Mouse (Mus musculus): ENCODE data around the gene Sept14. TPM values are rescaled to one million over a fixed set of nuclear protein-coding genes. Genes with fewer than 3 reads are reported as not detected.
"Not testable (repeated sequence)": the region's sequence is repeated elsewhere in the genome, so short reads cannot be mapped to it uniquely, and the experiment has no call there.

Gene Sept14
- polyA plus RNA-seq, 1 experiment from 2014 or later = not detected

DNA sequence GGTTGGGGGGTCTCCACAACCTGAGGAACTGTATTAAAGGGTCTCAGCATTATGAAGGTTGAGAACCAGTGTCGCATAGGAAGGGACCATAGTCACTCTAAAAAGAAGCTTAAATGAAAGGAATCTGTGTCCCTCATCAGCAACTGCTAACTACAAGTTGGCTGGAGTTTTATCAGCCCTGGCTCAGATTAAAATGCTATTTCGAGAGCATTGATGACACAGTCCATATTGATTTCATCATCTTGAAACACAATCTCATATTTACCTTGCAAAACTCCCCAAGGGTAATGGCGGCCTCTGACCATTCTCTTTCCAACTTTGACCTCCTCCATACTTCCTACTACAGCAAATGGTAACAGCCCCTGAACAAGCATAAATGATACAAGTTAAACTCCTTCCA, 17.8 kb downstream of the Sept14 start:
- DNase-seq (ENCODE audit: low spot score) = no peak
- Histone ChIP-seq H3K27ac (ENCODE audit: low read length) (no peak overlapping the region), H3K9ac (replicated peaks; ENCODE audit: low read depth) (no peak overlapping the region), H3K36me3 (ENCODE audit: insufficient read depth, low read length) (no peaks in the 10 kb centered on the region), H3K4me3 (ENCODE audit: low read depth, low read length) (no peak overlapping the region), H3K4me2 (replicated peaks; ENCODE audit: low read depth, low read length) (no peak overlapping the region), H3K27me3 (replicated peaks; ENCODE audit: insufficient read depth, low read length) (no peaks in the 10 kb centered on the region), H3K4me1 (ENCODE audit: insufficient read depth, low read depth, low read length) (no peaks in the 10 kb centered on the region), H3K9me3 (ENCODE audit: low read length) (no peaks in the 10 kb centered on the region)
- TF ChIP-seq CTCF (IDR thresholded peaks at IDR 0.05) (no peak), EP300 (IDR thresholded peaks at IDR 0.05) (no peak)
- no peak for ATAC-seq
- WGBS = 77% methylated on average over 3 of the region's 3 CpGs

DNA sequence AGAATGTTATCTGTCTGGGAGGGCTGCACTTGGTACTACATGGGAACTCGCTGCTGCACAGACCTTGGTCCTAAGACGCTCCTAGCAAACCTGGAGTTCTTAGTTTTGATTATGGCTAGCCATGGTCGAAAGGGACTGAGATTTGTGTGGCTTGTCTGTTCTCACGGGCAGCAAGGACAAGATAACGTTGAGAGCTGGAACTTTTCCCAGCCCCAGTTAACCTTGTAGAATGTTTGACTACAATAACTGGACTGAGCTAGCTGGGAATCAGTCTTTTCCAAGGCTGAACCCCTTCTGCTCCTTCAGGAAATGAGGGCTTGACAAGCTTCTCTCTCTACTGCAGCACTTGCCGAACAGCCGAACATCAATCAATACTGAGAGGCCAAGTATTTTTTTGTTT, 20.7 kb downstream of the Sept14 start:
- no peak overlapping the region for H3K4me2 ChIP-seq (replicated peaks; ENCODE audit: low read depth, low read length)
- 73% methylated on average over 7 of the region's 7 CpGs for WGBS
- no peak for ATAC-seq
- no peaks in the 10 kb centered on the region for H3K36me3 ChIP-seq (ENCODE audit: insufficient read depth, low read length)
- H3K4me3 ChIP-seq (ENCODE audit: low read depth, low read length) = no peak overlapping the region
- H3K4me1 ChIP-seq (ENCODE audit: insufficient read depth, low read depth, low read length) = no peaks in the 10 kb centered on the region
- no peaks in the 10 kb centered on the region for H3K27me3 ChIP-seq (replicated peaks; ENCODE audit: insufficient read depth, low read length)
- no peak overlapping the region for H3K9ac ChIP-seq (replicated peaks; ENCODE audit: low read depth)
- no peak overlapping the region for H3K27ac ChIP-seq (ENCODE audit: low read length)
- TF ChIP-seq EP300 (IDR thresholded peaks at IDR 0.05) (no peak), CTCF (IDR thresholded peaks at IDR 0.05) (no peak)
- DNase-seq (ENCODE audit: low spot score) = no peak
- H3K9me3 ChIP-seq (ENCODE audit: low read length) = no peaks in the 10 kb centered on the region

DNA sequence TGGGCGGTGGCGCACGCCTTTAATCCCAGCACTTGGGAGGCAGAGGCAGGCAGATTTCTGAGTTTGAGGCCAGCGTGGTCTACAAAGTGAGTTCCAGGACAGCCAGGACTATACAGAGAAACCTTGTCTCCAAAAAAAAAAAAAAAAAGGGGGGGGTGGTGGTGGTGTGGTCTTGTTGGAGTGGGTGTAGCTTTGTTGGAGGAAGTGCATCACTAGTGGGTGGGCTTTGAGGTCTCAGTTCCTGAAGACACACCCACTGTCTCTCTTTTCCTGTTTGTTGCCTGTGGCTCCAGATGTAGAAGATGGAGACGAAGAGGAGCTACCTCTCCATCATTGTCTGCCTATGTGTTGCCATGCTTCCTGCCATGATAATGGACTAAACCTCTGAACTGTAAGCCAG, 23.2 kb downstream of the Sept14 start:
- ATAC-seq; H3K36me3 ChIP-seq (ENCODE audit: insufficient read depth, low read length); H3K9ac ChIP-seq (replicated peaks; ENCODE audit: low read depth); H3K27me3 ChIP-seq (replicated peaks; ENCODE audit: insufficient read depth, low read length); H3K4me1 ChIP-seq (ENCODE audit: insufficient read depth, low read depth, low read length); H3K4me3 ChIP-seq (ENCODE audit: low read depth, low read length); DNase-seq (ENCODE audit: low spot score); H3K27ac ChIP-seq (ENCODE audit: low read length); H3K9me3 ChIP-seq (ENCODE audit: low read length); H3K4me2 ChIP-seq (replicated peaks; ENCODE audit: low read depth, low read length): not testable (repeated sequence)
- WGBS = 89% methylated on average over 5 of the region's 5 CpGs

DNA sequence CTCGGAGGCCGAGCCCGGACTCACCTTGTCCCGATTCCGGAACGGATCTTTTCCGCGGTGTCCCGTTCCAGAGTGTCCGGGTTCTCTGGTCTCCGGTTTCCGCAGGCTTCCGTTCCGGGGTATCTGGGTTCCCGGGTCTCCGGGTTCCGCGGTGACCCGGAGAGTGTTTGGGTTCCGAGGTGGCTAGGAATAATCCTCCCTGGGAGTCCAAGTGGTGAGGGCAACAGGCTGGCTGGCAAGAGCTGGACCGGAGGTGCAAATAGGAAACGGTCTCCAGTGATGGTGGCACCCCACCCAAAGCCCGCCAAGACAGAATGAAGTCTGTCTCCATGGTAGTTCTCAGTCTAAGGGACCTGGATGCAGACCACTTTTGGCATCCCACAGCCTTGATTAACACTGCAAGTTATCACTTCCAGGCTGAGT, 38.3 kb downstream of the Sept14 start, which contains the start of gene Zfp11:
Gene Zfp11 (minus strand): TSS at position 64 of the 423 bp plus-strand sequence.
- no peak for TF ChIP-seq EP300 (IDR thresholded peaks at IDR 0.05)
- no peak for TF ChIP-seq CTCF (IDR thresholded peaks at IDR 0.05)
- peak within 1 kb of the TSS; percentile 73 for H3K4me2 ChIP-seq (replicated peaks; ENCODE audit: low read depth, low read length)
- H3K36me3 ChIP-seq (ENCODE audit: insufficient read depth, low read length) = no peaks in the 10 kb centered on the region
- peak within 1 kb of the TSS; percentile 51; the same call in 1 of the 2 replicates for H3K27ac ChIP-seq (ENCODE audit: low read length)
- peak; percentile 71 for DNase-seq (ENCODE audit: low spot score)
- no peaks in the 10 kb centered on the region for H3K4me1 ChIP-seq (ENCODE audit: insufficient read depth, low read depth, low read length)
- no peaks in the 10 kb centered on the region for H3K27me3 ChIP-seq (replicated peaks; ENCODE audit: insufficient read depth, low read length)
- peak within 1 kb of the TSS; percentile 77 for H3K4me3 ChIP-seq (ENCODE audit: low read depth, low read length)
- H3K9me3 ChIP-seq (ENCODE audit: low read length) = no peaks in the 10 kb centered on the region
- peak; percentile 85 for ATAC-seq
- WGBS = under 1% methylated on average over 20 of the region's 23 CpGs
- H3K9ac ChIP-seq (replicated peaks; ENCODE audit: low read depth) = peak within 1 kb of the TSS; percentile 73

DNA sequence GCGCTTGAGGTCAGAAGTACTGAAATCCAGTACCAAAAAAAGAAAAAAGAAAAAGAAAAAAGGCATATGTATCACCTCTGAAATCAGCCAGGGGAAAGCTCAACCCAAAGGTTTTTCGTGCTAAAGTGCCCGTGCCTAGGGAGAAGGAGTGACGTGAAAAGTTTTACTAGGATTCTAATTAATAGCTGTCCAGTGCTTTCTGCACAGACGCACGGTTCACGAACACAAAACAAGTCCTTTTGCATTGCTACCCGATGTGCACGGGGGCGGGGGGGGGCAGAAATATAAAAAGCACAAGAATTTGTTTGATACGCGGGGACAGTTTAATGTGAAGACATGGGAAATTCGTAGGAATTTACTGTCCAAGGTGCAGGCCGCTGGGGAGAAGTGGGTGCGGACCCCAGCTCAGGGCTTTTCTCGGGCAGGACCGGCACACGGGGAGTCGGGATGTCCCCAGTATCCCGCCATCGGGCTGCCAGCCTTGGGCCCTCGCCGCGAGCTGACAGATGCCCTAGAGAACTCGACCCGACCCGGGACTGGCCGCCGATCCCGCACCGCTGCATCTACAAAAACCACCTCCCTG, 38.8 kb downstream of the Sept14 start:
- peak; percentile 48 for ATAC-seq
- TF ChIP-seq CTCF (IDR thresholded peaks at IDR 0.05) = no peak
- TF ChIP-seq EP300 (IDR thresholded peaks at IDR 0.05) = no peak
- peak overlapping the region; percentile 73 for H3K9ac ChIP-seq (replicated peaks; ENCODE audit: low read depth)
- no peaks in the 10 kb centered on the region for H3K9me3 ChIP-seq (ENCODE audit: low read length)
- H3K27me3 ChIP-seq (replicated peaks; ENCODE audit: insufficient read depth, low read length) = no peaks in the 10 kb centered on the region
- 2% methylated on average over 31 of the region's 31 CpGs for WGBS
- DNase-seq (ENCODE audit: low spot score) = peak; percentile 12
- peak overlapping the region; percentile 73 for H3K4me2 ChIP-seq (replicated peaks; ENCODE audit: low read depth, low read length)
- H3K4me1 ChIP-seq (ENCODE audit: insufficient read depth, low read depth, low read length) = no peaks in the 10 kb centered on the region
- H3K4me3 ChIP-seq (ENCODE audit: low read depth, low read length) = peak overlapping the region; percentile 77
- no peaks in the 10 kb centered on the region for H3K36me3 ChIP-seq (ENCODE audit: insufficient read depth, low read length)
- H3K27ac ChIP-seq (ENCODE audit: low read length) = peak overlapping the region; percentile 51; the same call in 1 of the 2 replicates

DNA sequence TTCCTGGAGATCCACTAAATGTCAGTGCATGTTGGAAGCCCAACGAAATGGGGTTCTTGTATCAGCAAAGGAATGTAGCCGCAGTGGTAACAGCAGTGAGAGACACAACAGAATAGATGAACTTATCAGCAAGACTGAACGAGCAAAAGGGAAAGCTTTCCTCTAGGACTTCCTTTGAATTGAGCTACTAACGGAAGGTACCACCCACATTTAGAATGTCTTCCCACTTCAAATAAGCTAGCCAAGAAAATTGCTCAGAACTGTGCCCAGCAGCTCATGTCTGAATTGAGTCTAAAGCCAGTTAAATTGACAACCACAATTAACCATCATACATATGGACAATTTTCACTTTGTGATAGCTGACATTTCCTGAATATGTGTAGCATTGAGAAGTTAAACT, 40.5 kb downstream of the Sept14 start:
- 86% methylated on average over 4 of the region's 4 CpGs for WGBS
- no peaks in the 10 kb centered on the region for H3K4me1 ChIP-seq (ENCODE audit: insufficient read depth, low read depth, low read length)

More for the DNA sequence above, 40.5 kb downstream of the Sept14 start:
- TF ChIP-seq EP300 (IDR thresholded peaks at IDR 0.05) (no peak), CTCF (IDR thresholded peaks at IDR 0.05) (no peak)
- Histone ChIP-seq H3K27me3 (replicated peaks; ENCODE audit: insufficient read depth, low read length) (no peaks in the 10 kb centered on the region), H3K9me3 (ENCODE audit: low read length) (no peaks in the 10 kb centered on the region), H3K36me3 (ENCODE audit: insufficient read depth, low read length) (no peaks in the 10 kb centered on the region), H3K27ac (ENCODE audit: low read length) (no peak overlapping the region), H3K9ac (replicated peaks; ENCODE audit: low read depth) (no peak overlapping the region), H3K4me2 (replicated peaks; ENCODE audit: low read depth, low read length) (no peak overlapping the region), H3K4me3 (ENCODE audit: low read depth, low read length) (no peak overlapping the region)
- DNase-seq (ENCODE audit: low spot score) (no peak), ATAC-seq (no peak)
